Mouse (Mus musculus): ENCODE results near the gene Spag6. TPM values are rescaled to one million over a fixed set of nuclear protein-coding genes. Genes with fewer than 3 reads are reported as not detected.

Gene Spag6
- polyA plus RNA-seq, 1 experiment from 2014 or later = not detected

GRCm38 (mm10) chr2:18781296-18781695 lies 87.5 kb downstream of the Spag6 start:
- Histone ChIP-seq H3K9me3 (ENCODE audit: control insufficient read depth, low read length) (no peaks in the 10 kb centered on the region), H3K4me1 (ENCODE audit: control insufficient read depth, insufficient read depth, low read length) (peaks cover 8% of the 10 kb centered on the region), H3K4me3 (ENCODE audit: low read depth, low read length) (no peak overlapping the region), H3K36me3 (ENCODE audit: control insufficient read depth, insufficient read depth, low read length) (no peaks in the 10 kb centered on the region), H3K4me2 (ENCODE audit: low read depth, severe bottlenecking) (no peak overlapping the region), H3K9ac (ENCODE audit: low read length) (no peak overlapping the region), H3K27me3 (ENCODE audit: control insufficient read depth, insufficient read depth, low read length) (peaks cover 9% of the 10 kb centered on the region; the same call in 1 of the 2 replicates), H3K27ac (replicated peaks; ENCODE audit: low read depth, low read length) (no peak overlapping the region)
- 83% methylated on average over 7 of the region's 7 CpGs for WGBS
- ATAC-seq (ENCODE audit: insufficient number of reproducible peaks, low FRiP score, low TSS enrichment, low read depth) = no peak
- no peak for DNase-seq (ENCODE audit: low spot score)

- Histone ChIP-seq H3K9me3 (ENCODE audit: control insufficient read depth, low read length) (no peaks in the 10 kb centered on the region), H3K27ac (replicated peaks; ENCODE audit: low read depth, low read length) (no peak overlapping the region), H3K9ac (ENCODE audit: low read length) (no peak overlapping the region), H3K27me3 (ENCODE audit: control insufficient read depth, insufficient read depth, low read length) (peaks cover 14% of the 10 kb centered on the region; the same call in 1 of the 2 replicates), H3K4me2 (ENCODE audit: low read depth, severe bottlenecking) (no peak overlapping the region), H3K36me3 (ENCODE audit: control insufficient read depth, insufficient read depth, low read length) (no peaks in the 10 kb centered on the region), H3K4me1 (ENCODE audit: control insufficient read depth, insufficient read depth, low read length) (no peaks in the 10 kb centered on the region), H3K4me3 (ENCODE audit: low read depth, low read length) (no peak overlapping the region)
- WGBS = 85% methylated on average over 4 of the region's 4 CpGs
- ATAC-seq (ENCODE audit: insufficient number of reproducible peaks, low FRiP score, low TSS enrichment, low read depth) = no peak
- no peak for DNase-seq (ENCODE audit: low spot score)
Measured at GRCm38 (mm10) chr2:18794261-18794660, 100.4 kb downstream of the Spag6 start.

- Histone ChIP-seq H3K9me3 (ENCODE audit: control insufficient read depth, low read length) (no peaks in the 10 kb centered on the region), H3K4me2 (ENCODE audit: low read depth, severe bottlenecking) (no peak overlapping the region), H3K9ac (ENCODE audit: low read length) (no peak overlapping the region), H3K27ac (replicated peaks; ENCODE audit: low read depth, low read length) (no peak overlapping the region), H3K4me1 (ENCODE audit: control insufficient read depth, insufficient read depth, low read length) (peaks cover 22% of the 10 kb centered on the region), H3K27me3 (ENCODE audit: control insufficient read depth, insufficient read depth, low read length) (peaks cover 40% of the 10 kb centered on the region), H3K36me3 (ENCODE audit: control insufficient read depth, insufficient read depth, low read length) (no peaks in the 10 kb centered on the region), H3K4me3 (ENCODE audit: low read depth, low read length) (no peak overlapping the region)
- WGBS = 72% methylated on average over 8 of the region's 8 CpGs
- ATAC-seq (ENCODE audit: insufficient number of reproducible peaks, low FRiP score, low TSS enrichment, low read depth) (no peak), DNase-seq (ENCODE audit: low spot score) (no peak)
Measured at GRCm38 (mm10) chr2:18797776-18798175, 103.9 kb downstream of the Spag6 start.

- Histone ChIP-seq H3K4me1 (ENCODE audit: control insufficient read depth, insufficient read depth, low read length) (peaks cover 22% of the 10 kb centered on the region), H3K9me3 (ENCODE audit: control insufficient read depth, low read length) (no peaks in the 10 kb centered on the region), H3K27ac (replicated peaks; ENCODE audit: low read depth, low read length) (no peak overlapping the region), H3K4me2 (ENCODE audit: low read depth, severe bottlenecking) (peak overlapping the region; percentile 60), H3K36me3 (ENCODE audit: control insufficient read depth, insufficient read depth, low read length) (no peaks in the 10 kb centered on the region), H3K9ac (ENCODE audit: low read length) (no peak overlapping the region), H3K27me3 (ENCODE audit: control insufficient read depth, insufficient read depth, low read length) (peaks cover 45% of the 10 kb centered on the region), H3K4me3 (ENCODE audit: low read depth, low read length) (peak overlapping the region; percentile 31)
- ATAC-seq (ENCODE audit: insufficient number of reproducible peaks, low FRiP score, low TSS enrichment, low read depth) (no peak), DNase-seq (ENCODE audit: low spot score) (no peak)
- WGBS = 12% methylated on average over 17 of the region's 17 CpGs
Measured at GRCm38 (mm10) chr2:18799265-18799965, 105.6 kb downstream of the Spag6 start.

Other genes with a start within 250 kb of the Spag6 start
- 174 and 187 TPM in 2 replicates for gene Commd3, start 21.6 kb upstream of the Spag6 start, polyA plus RNA-seq (2014; fragmentation: Nextera tagmentation; extraction: Ambion mirVana)
- 31.4 and 34.4 TPM in 2 replicates for gene Bmi1, start 17.0 kb upstream of the Spag6 start, polyA plus RNA-seq (2014; fragmentation: Nextera tagmentation; extraction: Ambion mirVana)

Data from limb, embryonic 11.5 days (tissue).